Mouse (Mus musculus): ENCODE data around the gene Slc37a2.

- TF ChIP-seq CTCF (IDR thresholded peaks at IDR 0.05; ENCODE audit: low read depth, low read length) (no peak), POLR2A (IDR thresholded peaks at IDR 0.05; ENCODE audit: borderline replicate concordance, low read depth, low read length) (no peak)
Observed at GRCm38 (mm10) chr9:37266622-37267021, 11.1 kb upstream of the Slc37a2 start.

All from bone marrow macrophage, adult 2 months (primary cell).